ENCODE assay signal across 8 mouse cellular contexts in genomic region chr17:34999871-35000716, GRCm38 (mm10). TPM values are rescaled to one million over a fixed set of nuclear protein-coding genes. Genes with fewer than 3 reads are reported as not detected.
DNase-seq lines count a peak whose midpoint lies in the region; ATAC-seq and TF ChIP-seq lines count a peak whose summit lies in the region.
"Not testable (repeated sequence)": the region's sequence is repeated elsewhere in the genome, so short reads cannot be mapped to it uniquely, and the experiment has no call there.

No protein-coding gene starts in this region.

- not testable (repeated sequence) for TF ChIP-seq CTCF in C2C12 (IDR thresholded peaks at IDR 0.05; ENCODE audit: control insufficient read depth, insufficient read depth, insufficient read length); cerebellum, adult 2 months (IDR thresholded peaks at IDR 0.05; ENCODE audit: borderline replicate concordance, insufficient read depth, low read depth, low read length); midbrain, postnatal 0 days (IDR thresholded peaks at IDR 0.05)

- DNase-seq in cerebellum, adult 2 months; midbrain, postnatal 0 days (ENCODE audit: low spot score): not testable (repeated sequence)
- peak; percentile 63 to 76 for DNase-seq in spleen, postnatal 4 days (ENCODE audit: low spot score in 2 of 2)

- peak; percentile 8; the same call in 1 of the 2 replicates for ATAC-seq in erythroid progenitor cell, adult 5-6 weeks (replicated peaks; ENCODE audit: low FRiP score, poor library complexity, severe bottlenecking)
- ATAC-seq in heart, embryonic 15.5 days (replicated peaks; ENCODE audit: insufficient number of reproducible peaks, insufficient read depth, low FRiP score, low read depth); kidney, embryonic 15.5 days (replicated peaks; ENCODE audit: low FRiP score); midbrain, postnatal 0 days (ENCODE audit: low FRiP score): not testable (repeated sequence)
- peak; percentile 20; the same call in 1 of the 2 replicates for ATAC-seq in liver, embryonic 16.5 days (ENCODE audit: low read depth)

- H3ac ChIP-seq in C2C12 (ENCODE audit: control insufficient read depth, insufficient read length, low read depth) = peak overlapping the region; percentile 99

- H3K79me2 ChIP-seq in C2C12 (ENCODE audit: control insufficient read depth, insufficient read depth) = peaks cover 78% of the 10 kb centered on the region

- WGBS in cerebellum, adult 2 months = 9% methylated on average over 29 of the region's 32 CpGs
- WGBS in heart, embryonic 15.5 days = 17% methylated on average over 29 of the region's 32 CpGs
- WGBS in kidney, embryonic 15.5 days = 16% methylated on average over 30 of the region's 32 CpGs
- 6% methylated on average over 28 of the region's 32 CpGs for WGBS in liver, embryonic 16.5 days (ENCODE audit: insufficient replicate concordance)
- WGBS in midbrain, postnatal 0 days = 29% methylated on average over 29 of the region's 32 CpGs

- H3K4me2 ChIP-seq in heart, embryonic 15.5 days = peak overlapping the region; percentile 94
- peak overlapping the region; percentile 96 for H3K4me2 ChIP-seq in kidney, embryonic 15.5 days
- peak overlapping the region; percentile 95 for H3K4me2 ChIP-seq in liver, embryonic 16.5 days (ENCODE audit: low read depth, low read length)
- peak overlapping the region; percentile 94 for H3K4me2 ChIP-seq in midbrain, postnatal 0 days (ENCODE audit: low read depth, low read length, poor library complexity, severe bottlenecking)

- not testable (repeated sequence) for H3K27me3 ChIP-seq in C2C12 (ENCODE audit: control insufficient read depth, insufficient read depth, insufficient read length); cerebellum, adult 2 months (ENCODE audit: control insufficient read depth, insufficient read depth, low read length); heart, embryonic 15.5 days; kidney, embryonic 15.5 days; liver, embryonic 16.5 days (ENCODE audit: control insufficient read depth, insufficient read depth, low read depth, low read length); midbrain, postnatal 0 days (ENCODE audit: insufficient read depth, low read length)

- not testable (repeated sequence) for TF ChIP-seq POLR2A in cerebellum, adult 2 months (IDR thresholded peaks at IDR 0.05; ENCODE audit: borderline replicate concordance, insufficient read depth, low read length)

- peak overlapping the region; percentile 83 for H3K4me3 ChIP-seq in C2C12 (ENCODE audit: insufficient read depth, poor library complexity, severe bottlenecking)
- peak overlapping the region; percentile 61 for H3K4me3 ChIP-seq in cerebellum, adult 2 months (replicated peaks; ENCODE audit: insufficient read depth, low read depth, low read length)
- H3K4me3 ChIP-seq in heart, embryonic 15.5 days = peak overlapping the region; percentile 85
- H3K4me3 ChIP-seq in kidney, embryonic 15.5 days (replicated peaks) = peak overlapping the region; percentile 82
- H3K4me3 ChIP-seq in liver, embryonic 16.5 days (ENCODE audit: low read depth, low read length) = peak overlapping the region; percentile 82
- H3K4me3 ChIP-seq in midbrain, postnatal 0 days (ENCODE audit: low read depth, low read length) = peak overlapping the region; percentile 85

- H3K9me3 ChIP-seq in heart, embryonic 15.5 days (replicated peaks); kidney, embryonic 15.5 days (replicated peaks); liver, embryonic 16.5 days (replicated peaks; ENCODE audit: control insufficient read depth, low read length); midbrain, postnatal 0 days (ENCODE audit: low read length): not testable (repeated sequence)

- H3K9ac ChIP-seq in heart, embryonic 15.5 days = peak overlapping the region; percentile 88
- peak overlapping the region; percentile 95 for H3K9ac ChIP-seq in kidney, embryonic 15.5 days
- peak overlapping the region; percentile 95 for H3K9ac ChIP-seq in liver, embryonic 16.5 days (ENCODE audit: low read depth, low read length)
- not testable (repeated sequence) for H3K9ac ChIP-seq in midbrain, postnatal 0 days (replicated peaks; ENCODE audit: low read length, poor library complexity, severe bottlenecking)

- H3K79me3 ChIP-seq in C2C12 (ENCODE audit: low read depth) = peaks cover 61% of the 10 kb centered on the region

- not testable (repeated sequence) for H3K4me1 ChIP-seq in cerebellum, adult 2 months (ENCODE audit: control insufficient read depth, insufficient read depth, low read length); midbrain, postnatal 0 days (ENCODE audit: insufficient read depth, low read length)
- peaks cover 50% of the 10 kb centered on the region for H3K4me1 ChIP-seq in heart, embryonic 15.5 days (replicated peaks)
- peaks cover 51% of the 10 kb centered on the region for H3K4me1 ChIP-seq in kidney, embryonic 15.5 days
- peaks cover 49% of the 10 kb centered on the region for H3K4me1 ChIP-seq in liver, embryonic 16.5 days (ENCODE audit: control insufficient read depth, low read depth, low read length)

- peaks cover 36% of the 10 kb centered on the region for H3K36me3 ChIP-seq in C2C12 (ENCODE audit: control insufficient read depth, insufficient read depth)
- H3K36me3 ChIP-seq in heart, embryonic 15.5 days = peaks cover 26% of the 10 kb centered on the region; the same call in 1 of the 2 replicates
- H3K36me3 ChIP-seq in kidney, embryonic 15.5 days = peaks cover 47% of the 10 kb centered on the region
- H3K36me3 ChIP-seq in liver, embryonic 16.5 days (ENCODE audit: control insufficient read depth, insufficient read depth) = peaks cover 21% of the 10 kb centered on the region
- H3K36me3 ChIP-seq in midbrain, postnatal 0 days (ENCODE audit: insufficient read depth, low read length) = not testable (repeated sequence)

- H3K27ac ChIP-seq in cerebellum, adult 2 months (ENCODE audit: insufficient read depth, low read length) = 0 out of 2 replicates have a peak overlapping the region, but pooled peaks have one; percentile 99
- H3K27ac ChIP-seq in heart, embryonic 15.5 days = peak overlapping the region; percentile 95
- peak overlapping the region; percentile 99 for H3K27ac ChIP-seq in kidney, embryonic 15.5 days
- H3K27ac ChIP-seq in liver, embryonic 16.5 days (ENCODE audit: low read length) = peak overlapping the region; percentile 97
- H3K27ac ChIP-seq in midbrain, postnatal 0 days (ENCODE audit: low read depth, low read length) = not testable (repeated sequence)

RNA-seq across cellular contexts. Expression of gene Vars, which starts 0.7 kb away (rescaled TPM):
- 214 TPM for polyA plus RNA-seq in C2C12 (2012; fragmentation: generic; extraction: Trizol)
- polyA plus RNA-seq in cerebellum, adult 2 months (2012; rRNA removed) = 65.3 and 77.0 TPM in 2 replicates
- 156 and 173 TPM in 2 replicates for total RNA-seq in erythroid progenitor cell, adult 5-6 weeks (2015; ENCODE audit: low replicate concordance)
- 144 and 198 TPM in 2 replicates for total RNA-seq in erythroid progenitor cell, adult 5-6 weeks (2017; ENCODE audit: low replicate concordance)
- polyA plus RNA-seq in heart, embryonic 15.5 days (2015; fragmentation: Nextera tagmentation; extraction: Ambion mirVana) = 43.0 and 89.7 TPM in 2 replicates
- polyA plus RNA-seq in kidney, embryonic 15.5 days (2015; fragmentation: Nextera tagmentation; extraction: Ambion mirVana) = 128 and 140 TPM in 2 replicates
- 82.2 and 90.1 TPM in 2 replicates for polyA plus RNA-seq in liver, embryonic 16.5 days (2015; fragmentation: Nextera tagmentation; extraction: Ambion mirVana)
- 89.0 and 97.8 TPM in 2 replicates for total RNA-seq in midbrain, postnatal 0 days (2014; rRNA removed)
- 39.7 and 40.9 TPM in 2 replicates for polyA plus RNA-seq in midbrain, postnatal 0 days (2015; fragmentation: Nextera tagmentation; extraction: Ambion mirVana)

RNA-seq across cellular contexts. Expression of gene Vwa7, which starts 16.3 kb away (rescaled TPM):
- 0.07 TPM for polyA plus RNA-seq in C2C12 (2012; fragmentation: generic; extraction: Trizol)
- polyA plus RNA-seq in cerebellum, adult 2 months (2012; rRNA removed) = 25.5 and 30.1 TPM in 2 replicates
- not detected in 2 replicates for total RNA-seq in erythroid progenitor cell, adult 5-6 weeks (2015; ENCODE audit: low replicate concordance)
- total RNA-seq in erythroid progenitor cell, adult 5-6 weeks (2017; ENCODE audit: low replicate concordance) = 0.39 and 0.53 TPM in 2 replicates
- polyA plus RNA-seq in heart, embryonic 15.5 days (2015; fragmentation: Nextera tagmentation; extraction: Ambion mirVana) = 0.24 and 0.31 TPM in 2 replicates
- polyA plus RNA-seq in kidney, embryonic 15.5 days (2015; fragmentation: Nextera tagmentation; extraction: Ambion mirVana) = 0.19 and 0.29 TPM in 2 replicates
- 0.09 and 0.13 TPM in 2 replicates for polyA plus RNA-seq in liver, embryonic 16.5 days (2015; fragmentation: Nextera tagmentation; extraction: Ambion mirVana)
- 0.19 and 0.44 TPM in 2 replicates for total RNA-seq in midbrain, postnatal 0 days (2014; rRNA removed)
- 0.06 and 0.14 TPM in 2 replicates for polyA plus RNA-seq in midbrain, postnatal 0 days (2015; fragmentation: Nextera tagmentation; extraction: Ambion mirVana)

RNA-seq across cellular contexts. Expression of gene Lsm2, which starts 18.4 kb away (rescaled TPM):
- polyA plus RNA-seq in C2C12 (2012; fragmentation: generic; extraction: Trizol) = 133 TPM
- 56.2 and 63.7 TPM in 2 replicates for polyA plus RNA-seq in cerebellum, adult 2 months (2012; rRNA removed)
- 76.0 and 78.4 TPM in 2 replicates for total RNA-seq in erythroid progenitor cell, adult 5-6 weeks (2015; ENCODE audit: low replicate concordance)
- 23.0 and 27.6 TPM in 2 replicates for total RNA-seq in erythroid progenitor cell, adult 5-6 weeks (2017; ENCODE audit: low replicate concordance)
- polyA plus RNA-seq in heart, embryonic 15.5 days (2015; fragmentation: Nextera tagmentation; extraction: Ambion mirVana) = 116 and 132 TPM in 2 replicates
- 229 and 231 TPM in 2 replicates for polyA plus RNA-seq in kidney, embryonic 15.5 days (2015; fragmentation: Nextera tagmentation; extraction: Ambion mirVana)
- polyA plus RNA-seq in liver, embryonic 16.5 days (2015; fragmentation: Nextera tagmentation; extraction: Ambion mirVana) = 97.6 and 103 TPM in 2 replicates
- 17.6 and 35.3 TPM in 2 replicates for total RNA-seq in midbrain, postnatal 0 days (2014; rRNA removed)
- polyA plus RNA-seq in midbrain, postnatal 0 days (2015; fragmentation: Nextera tagmentation; extraction: Ambion mirVana) = 93.0 and 94.9 TPM in 2 replicates

RNA-seq across cellular contexts. Expression of gene Hspa1l, which starts 27.6 kb away (rescaled TPM):
- 0.99 TPM for polyA plus RNA-seq in C2C12 (2012; fragmentation: generic; extraction: Trizol)
- polyA plus RNA-seq in cerebellum, adult 2 months (2012; rRNA removed) = 0.49 and 0.89 TPM in 2 replicates
- not detected in 2 replicates for total RNA-seq in erythroid progenitor cell, adult 5-6 weeks (2015; ENCODE audit: low replicate concordance)
- not detected in 2 replicates for total RNA-seq in erythroid progenitor cell, adult 5-6 weeks (2017; ENCODE audit: low replicate concordance)
- polyA plus RNA-seq in heart, embryonic 15.5 days (2015; fragmentation: Nextera tagmentation; extraction: Ambion mirVana) = 2.1 and 2.6 TPM in 2 replicates
- 0.81 and 1.6 TPM in 2 replicates for polyA plus RNA-seq in kidney, embryonic 15.5 days (2015; fragmentation: Nextera tagmentation; extraction: Ambion mirVana)
- 0.21 and 0.27 TPM in 2 replicates for polyA plus RNA-seq in liver, embryonic 16.5 days (2015; fragmentation: Nextera tagmentation; extraction: Ambion mirVana)
- 1.4 and 1.6 TPM in 2 replicates for total RNA-seq in midbrain, postnatal 0 days (2014; rRNA removed)
- polyA plus RNA-seq in midbrain, postnatal 0 days (2015; fragmentation: Nextera tagmentation; extraction: Ambion mirVana) = 0.73 and 0.81 TPM in 2 replicates

RNA-seq across cellular contexts. Expression of gene Sapcd1, which starts 27.7 kb away (rescaled TPM):
- 0.23 TPM for polyA plus RNA-seq in C2C12 (2012; fragmentation: generic; extraction: Trizol)
- 2.0 and 2.3 TPM in 2 replicates for polyA plus RNA-seq in cerebellum, adult 2 months (2012; rRNA removed)
- total RNA-seq in erythroid progenitor cell, adult 5-6 weeks (2015; ENCODE audit: low replicate concordance) = 1.7 and 10.8 TPM in 2 replicates
- total RNA-seq in erythroid progenitor cell, adult 5-6 weeks (2017; ENCODE audit: low replicate concordance) = 1.4 TPM in 1 of 2 replicates, not detected in the other
- 1.4 and 2.8 TPM in 2 replicates for polyA plus RNA-seq in heart, embryonic 15.5 days (2015; fragmentation: Nextera tagmentation; extraction: Ambion mirVana)
- 6.2 and 6.8 TPM in 2 replicates for polyA plus RNA-seq in kidney, embryonic 15.5 days (2015; fragmentation: Nextera tagmentation; extraction: Ambion mirVana)
- 2.2 and 2.6 TPM in 2 replicates for polyA plus RNA-seq in liver, embryonic 16.5 days (2015; fragmentation: Nextera tagmentation; extraction: Ambion mirVana)
- total RNA-seq in midbrain, postnatal 0 days (2014; rRNA removed) = 0.38 TPM in 1 of 2 replicates, not detected in the other
- polyA plus RNA-seq in midbrain, postnatal 0 days (2015; fragmentation: Nextera tagmentation; extraction: Ambion mirVana) = 1.5 and 1.6 TPM in 2 replicates

Comparison
In these comparisons a context has a peak if more than half of its experiments do, and no peak if none do; other contexts are left out.
1. RNA of gene Vwa7, which starts 16.3 kb away (polyA plus RNA-seq): 25.5 to 30.1 TPM in cerebellum, adult 2 months; 0.24 to 0.31 TPM in heart, embryonic 15.5 days, 0.19 to 0.29 TPM in kidney, embryonic 15.5 days, 0.06 to 0.14 TPM in midbrain, postnatal 0 days, 0.09 to 0.13 TPM in liver, embryonic 16.5 days and 0.07 TPM in C2C12 (single experiment); every median in the first group is over 10 times any median in the second.
2. Peak in every context shown above with its lines, with median percentiles within 50 percentile points of each other: H3K4me3 ChIP-seq and H3K4me2 ChIP-seq.